Mouse (Mus musculus) midbrain, postnatal 0 days (tissue): ENCODE data around the gene Pex7. TPM values are rescaled to one million over a fixed set of nuclear protein-coding genes. Genes with fewer than 3 reads are reported as not detected.

Experiments
- ATAC-seq: fragments of 200-750 bp; cut with Nextera tagmentation; 2 replicates; pipeline ENCODE4 v1.8.0; 2017; ENCODE audit warnings: moderate number of reproducible peaks, mild to moderate bottlenecking, moderate TSS enrichment, moderate library complexity; ENCODE audit not compliant: low FRiP score
- DNase-seq: peaks from one replicate; pipeline ENCODE4 v3.0.0-alpha.2; 2015; ENCODE audit warnings: low spot score
- H3K27ac ChIP-seq: fragments of 300-500 bp; sonication (generic); 2 replicates; pipeline ENCODE4 v1.5.1; 2014; ENCODE audit warnings: low read depth, mild to moderate bottlenecking, low read length, mixed read lengths
- H3K27me3 ChIP-seq: fragments of 300-500 bp; sonication (generic); 2 replicates; pipeline ENCODE4 v1.6.1; 2014; ENCODE audit warnings: low read length, control low read depth, mixed read lengths; ENCODE audit not compliant: insufficient read depth
- H3K36me3 ChIP-seq: fragments of 300-500 bp; sonication (generic); 2 replicates; pipeline ENCODE4 v1.6.1; 2014; ENCODE audit warnings: low read length, control low read depth, mixed read lengths; ENCODE audit not compliant: insufficient read depth
- H3K4me1 ChIP-seq: fragments of 300-500 bp; sonication (generic); 2 replicates; pipeline ENCODE4 v1.6.1; 2014; ENCODE audit warnings: mild to moderate bottlenecking, control low read depth, antibody characterized with exemption, low read length, mixed read lengths; ENCODE audit not compliant: insufficient read depth
- H3K4me2 ChIP-seq: fragments of 300-500 bp; sonication (generic); 2 replicates; pipeline ENCODE4 v1.6.1; 2014; ENCODE audit warnings: low read depth, mild to moderate bottlenecking, low read length, mixed read lengths; ENCODE audit not compliant: poor library complexity, severe bottlenecking
- H3K4me3 ChIP-seq: fragments of 300-500 bp; sonication (generic); 2 replicates; pipeline ENCODE4 v1.5.1; 2014; ENCODE audit warnings: low read depth, mild to moderate bottlenecking, low read length, moderate library complexity
- H3K9ac ChIP-seq: fragments of 300-500 bp; sonication (generic); replicated peaks from 2 replicates; pipeline ENCODE4 v1.6.1; 2014; ENCODE audit warnings: mild to moderate bottlenecking, low read length, moderate library complexity, mixed read lengths; ENCODE audit not compliant: poor library complexity, severe bottlenecking
- H3K9me3 ChIP-seq: fragments of 300-500 bp; sonication (generic); 2 replicates; pipeline ENCODE4 v1.6.1; 2016; ENCODE audit warnings: low read length, control low read depth
- CTCF ChIP-seq: IDR thresholded peaks from 2 replicates; pipeline ENCODE4 v1.5.1; 2016; ENCODE audit warnings: antibody characterized with exemption, mild to moderate bottlenecking
- WGBS: fragments of 180-500 bp; shearing (Covaris S2); extraction: QIAGEN DNeasy Blood & Tissue Kit; methylation state at CpG from one replicate; pipeline ENCODE4 v1.1.7; 2014; 5-methylcytosine and 5-hydroxymethylcytosine counted together
- polyA plus RNA-seq: library from polyadenylated mRNA; unstranded; fragments of >200 nt; fragmentation: Nextera tagmentation; extraction: Ambion mirVana; gene quantifications from 2 replicates; pipeline ENCODE4 v1.2.1, GENCODE M21; 2015
- total RNA-seq: library from RNA; depleted of rRNA; stranded (reverse); fragments of >200 nt; gene quantifications from 2 replicates; pipeline ENCODE4 v1.2.3, GENCODE M21; 2014

Gene Pex7
- total and polyA plus RNA-seq, 2 experiments from 2014 or later, result 21.6 to 39.5 TPM

DNA sequence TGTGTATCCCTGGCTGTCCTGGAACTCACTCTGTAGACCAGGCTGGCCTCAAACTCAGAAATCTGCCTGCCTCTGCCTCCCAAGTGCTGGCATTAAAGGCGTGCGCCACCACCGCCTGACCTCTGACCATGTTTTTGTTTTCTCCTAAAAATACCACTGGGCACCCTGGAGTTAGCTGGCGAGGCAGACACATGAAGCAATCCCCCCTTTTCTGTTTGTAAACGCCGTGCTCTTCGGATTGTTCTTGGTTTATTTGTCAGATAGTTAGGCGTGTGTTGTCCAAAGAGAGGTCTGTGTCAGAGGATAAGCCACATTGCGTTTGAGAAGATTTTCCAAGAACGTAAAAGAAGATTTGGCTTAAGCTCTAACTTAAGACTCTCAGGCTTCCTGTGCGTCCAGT, 40.9 kb upstream of the Pex7 start:
- no peak overlapping the region for H3K4me2 ChIP-seq
- ATAC-seq (no peak), DNase-seq (no peak)
- H3K9ac ChIP-seq, result no peak overlapping the region
- no peaks in the 10 kb centered on the region for H3K27me3 ChIP-seq
- no peak for TF ChIP-seq CTCF
- H3K36me3 ChIP-seq, result no peaks in the 10 kb centered on the region
- H3K9me3 ChIP-seq, result no peaks in the 10 kb centered on the region
- 90% methylated on average over 11 of the region's 11 CpGs for WGBS
- H3K4me1 ChIP-seq, result no peaks in the 10 kb centered on the region
- H3K27ac ChIP-seq, result no peak overlapping the region
- no peak overlapping the region for H3K4me3 ChIP-seq

DNA sequence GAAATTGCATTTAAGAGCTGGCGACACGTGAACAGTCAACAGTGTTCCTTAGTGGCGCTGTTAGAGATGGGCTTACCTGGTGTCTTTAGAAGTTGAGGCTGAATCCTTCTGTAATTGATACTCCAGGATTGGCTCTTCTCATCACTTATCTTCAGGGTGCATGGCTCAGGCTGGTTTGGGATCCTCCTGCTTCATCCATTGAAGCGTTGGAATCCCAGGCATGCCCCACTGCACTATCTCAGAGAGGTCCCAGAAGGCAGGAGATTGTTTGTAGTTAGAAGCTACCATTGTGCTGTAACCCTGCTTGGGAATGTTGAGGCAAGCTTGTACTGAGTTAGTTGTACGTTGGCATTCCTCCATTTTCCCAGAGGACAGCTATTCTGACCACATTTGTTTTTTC, 40.4 kb upstream of the Pex7 start:
- no peak for ATAC-seq
- TF ChIP-seq CTCF, result no peak
- WGBS, result 93% methylated on average over 5 of the region's 5 CpGs

DNA sequence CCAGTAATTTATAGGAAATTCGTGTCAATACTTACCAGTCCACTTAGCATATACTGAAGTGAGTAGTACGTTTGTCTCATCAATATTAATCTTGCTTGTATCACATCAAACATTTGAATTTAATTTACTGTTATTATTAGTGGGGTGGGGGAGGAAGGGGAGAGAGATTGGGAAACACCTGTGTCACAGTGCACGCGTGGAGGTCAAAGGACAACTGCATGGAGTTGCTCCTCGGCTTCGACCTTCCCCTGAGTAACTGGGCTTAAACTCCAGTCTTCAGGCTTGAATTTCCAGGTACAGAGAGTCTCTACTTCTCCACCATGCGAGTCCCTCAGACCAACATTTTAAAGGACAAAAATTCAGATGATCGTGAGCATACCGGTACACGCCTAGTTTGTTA, 40.0 kb upstream of the Pex7 start:
- Histone ChIP-seq H3K9me3 (no peaks in the 10 kb centered on the region), H3K4me1 (no peaks in the 10 kb centered on the region), H3K4me3 (no peak overlapping the region), H3K27me3 (no peaks in the 10 kb centered on the region), H3K4me2 (no peak overlapping the region), H3K36me3 (no peaks in the 10 kb centered on the region), H3K27ac (no peak overlapping the region), H3K9ac (no peak overlapping the region)
- WGBS, result 94% methylated on average over 10 of the region's 10 CpGs
- ATAC-seq (no peak), DNase-seq (no peak)
- no peak for TF ChIP-seq CTCF

More for the DNA sequence above, 40.4 kb upstream of the Pex7 start:
- Histone ChIP-seq H3K27me3 (no peaks in the 10 kb centered on the region), H3K27ac (no peak overlapping the region), H3K4me1 (no peaks in the 10 kb centered on the region), H3K9me3 (no peaks in the 10 kb centered on the region), H3K36me3 (no peaks in the 10 kb centered on the region), H3K4me3 (no peak overlapping the region), H3K4me2 (no peak overlapping the region), H3K9ac (no peak overlapping the region)
- no peak for DNase-seq

DNA sequence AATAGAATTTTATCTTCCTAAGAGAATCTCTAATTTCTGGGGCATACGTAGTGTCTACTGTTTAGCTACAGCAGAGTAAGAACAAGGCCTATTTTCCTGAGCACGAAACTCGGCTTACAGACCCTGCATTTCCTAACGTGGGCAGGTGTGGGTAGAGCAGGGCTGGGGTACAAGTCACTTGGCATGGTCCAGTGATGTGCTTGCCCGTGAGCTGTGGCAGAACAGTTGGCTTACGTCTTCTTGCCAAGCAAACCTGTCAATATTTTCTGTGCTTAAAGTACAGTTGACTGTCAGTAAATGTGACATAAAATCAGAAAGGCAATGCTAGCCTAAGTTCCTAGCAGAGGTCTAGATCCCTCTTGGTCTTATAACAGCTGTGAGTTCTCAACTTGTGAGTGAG, 39.2 kb upstream of the Pex7 start:
- Histone ChIP-seq H3K4me3 (no peak overlapping the region), H3K36me3 (no peaks in the 10 kb centered on the region), H3K27ac (no peak overlapping the region), H3K4me1 (no peaks in the 10 kb centered on the region), H3K9me3 (no peaks in the 10 kb centered on the region), H3K27me3 (no peaks in the 10 kb centered on the region), H3K9ac (no peak overlapping the region), H3K4me2 (no peak overlapping the region)
- ATAC-seq (no peak), DNase-seq (no peak)
- WGBS, result 88% methylated on average over 6 of the region's 6 CpGs
- no peak for TF ChIP-seq CTCF

DNA sequence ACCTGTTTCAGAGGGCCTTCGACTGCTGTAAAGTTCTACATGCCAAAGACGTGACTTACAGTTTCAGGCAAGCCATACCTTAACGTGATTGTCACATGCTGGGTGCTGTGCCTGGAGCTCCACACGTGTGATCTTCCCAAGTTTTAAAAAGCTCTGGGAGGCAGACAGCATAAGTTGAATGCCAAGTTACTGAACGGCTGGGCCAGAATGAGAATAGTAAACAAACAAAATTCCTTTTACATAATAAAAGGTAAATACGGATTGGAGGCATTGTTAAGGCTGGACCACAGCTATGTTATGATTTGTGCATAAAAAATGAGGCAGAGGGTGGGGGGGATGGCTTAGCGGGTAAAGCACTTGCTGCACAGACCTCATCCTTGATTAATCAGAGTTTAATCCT, 38.2 kb upstream of the Pex7 start:
- H3K9me3 ChIP-seq, result no peaks in the 10 kb centered on the region
- WGBS, result 69% methylated on average over 7 of the region's 7 CpGs
- H3K4me1 ChIP-seq, result no peaks in the 10 kb centered on the region
- DNase-seq (no peak), ATAC-seq (no peak)
- H3K9ac ChIP-seq, result no peak overlapping the region
- H3K36me3 ChIP-seq, result no peaks in the 10 kb centered on the region
- no peaks in the 10 kb centered on the region for H3K27me3 ChIP-seq
- no peak for TF ChIP-seq CTCF
- no peak overlapping the region for H3K4me2 ChIP-seq
- no peak overlapping the region for H3K4me3 ChIP-seq
- no peak overlapping the region for H3K27ac ChIP-seq

DNA sequence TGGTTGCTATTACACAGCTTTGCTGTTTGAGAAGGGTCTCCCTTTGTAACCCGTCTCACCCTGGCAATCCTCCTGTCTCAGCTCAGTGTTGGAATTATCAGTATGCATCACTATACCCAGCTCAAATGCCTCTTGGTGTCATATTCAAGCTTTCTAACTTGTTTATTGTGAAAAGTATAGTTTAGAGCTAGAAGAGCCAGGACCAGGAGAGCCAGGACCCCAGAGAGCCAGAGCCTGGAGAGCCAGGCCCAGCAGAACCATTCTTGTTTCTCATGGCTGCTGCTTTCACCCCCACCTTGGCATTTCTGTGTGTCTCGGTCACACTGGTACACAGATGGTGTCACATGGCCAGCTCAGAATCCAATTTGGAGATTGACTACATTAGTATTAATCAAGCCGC, 35.1 kb upstream of the Pex7 start:
- H3K4me2 ChIP-seq, result no peak overlapping the region
- no peaks in the 10 kb centered on the region for H3K27me3 ChIP-seq
- H3K4me3 ChIP-seq, result no peak overlapping the region
- no peak overlapping the region for H3K9ac ChIP-seq
- no peak for ATAC-seq
- DNase-seq, result no peak
- no peak overlapping the region for H3K27ac ChIP-seq
- no peaks in the 10 kb centered on the region for H3K4me1 ChIP-seq
- no peak for TF ChIP-seq CTCF
- H3K9me3 ChIP-seq, result no peaks in the 10 kb centered on the region
- WGBS, result 85% methylated on average over 3 of the region's 3 CpGs
- no peaks in the 10 kb centered on the region for H3K36me3 ChIP-seq
